8 mouse cellular contexts compared by ENCODE assay signal in the genomic region with DNA sequence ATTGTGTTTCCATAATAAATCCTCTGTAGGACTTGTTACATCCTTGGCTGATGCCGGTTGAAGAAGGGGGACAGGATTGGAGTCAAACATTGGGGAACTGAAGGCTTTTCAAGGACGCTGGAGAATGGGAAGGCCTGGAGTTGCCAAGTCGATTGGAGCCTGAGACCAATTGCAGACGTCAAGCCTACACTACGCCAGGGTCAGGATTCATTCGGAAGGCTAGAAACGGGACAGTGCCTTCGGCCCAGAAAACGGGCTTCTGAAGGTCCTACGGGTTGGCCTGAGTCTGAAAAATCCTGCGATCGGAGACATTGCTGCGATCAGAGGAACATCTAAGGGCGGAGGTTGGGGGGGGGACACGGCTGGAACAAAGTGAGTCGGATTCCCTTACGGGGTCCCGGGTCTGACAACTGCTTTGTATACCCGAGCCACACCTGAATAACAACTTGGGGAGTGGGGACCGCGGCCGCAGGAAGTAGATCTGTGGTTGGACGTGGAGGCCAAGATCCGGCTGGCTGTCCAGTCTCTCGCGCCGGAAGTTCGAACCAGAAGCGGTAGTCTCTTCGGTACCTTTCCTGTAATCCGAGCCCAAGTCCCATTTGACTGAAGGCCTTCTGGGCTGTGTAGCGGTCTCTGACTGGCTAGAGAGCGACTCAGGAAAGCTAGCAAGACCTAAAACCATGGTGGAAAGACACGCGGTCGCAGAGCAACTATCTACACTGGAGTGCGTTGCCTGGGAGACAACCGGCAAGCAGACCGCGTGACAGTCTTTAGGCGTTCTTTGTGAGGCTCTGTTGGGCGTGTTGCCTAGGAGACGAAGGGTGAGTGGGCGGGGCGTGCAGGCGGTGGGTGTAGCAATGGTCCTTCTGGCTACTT. TPM values are rescaled to one million over a fixed set of nuclear protein-coding genes. Genes with fewer than 3 reads are reported as not detected.
DNase-seq lines count a peak whose midpoint lies in the region; ATAC-seq lines count a peak whose summit lies in the region.

A gene (minus strand): TSS at position 693 of the 876 bp plus-strand sequence.
A gene (plus strand): TSS at position 835 of the 876 bp plus-strand sequence.

- peak; percentile 93 for DNase-seq in adrenal gland, postnatal 10 days
- peak; percentile 98 for DNase-seq in embryo, embryonic 9.5 days (ENCODE audit: extremely low spot score)
- DNase-seq in gastrocnemius, postnatal 4 days (ENCODE audit: low spot score in 2 of 2) = peak; percentile 61 to 86
- DNase-seq in left cerebral cortex, postnatal 25 days (ENCODE audit: low spot score in 2 of 2) = peak; percentile 96 to 99
- DNase-seq in mesoderm, embryonic 11.5 days (ENCODE audit: low read depth, low spot score) = peak; percentile 96
- peak; percentile 97 to 98 for DNase-seq in right cerebral cortex, postnatal 36 days (ENCODE audit: low spot score in 2 of 2)
- peak; percentile 84 to 94 for DNase-seq in urinary bladder, postnatal 4 days (ENCODE audit: low spot score in 2 of 2)

- peak within 1 kb of the TSS; percentile 48 for H3K4me3 ChIP-seq in intestine, embryonic 16.5 days (ENCODE audit: low read length)

- H3K27me3 ChIP-seq in intestine, embryonic 16.5 days (replicated peaks; ENCODE audit: control insufficient read depth, insufficient read depth, low read length) = no peaks in the 10 kb centered on the region

- H3K9ac ChIP-seq in intestine, embryonic 16.5 days (ENCODE audit: low read depth, low read length) = peak within 1 kb of the TSS; percentile 66

- intact Hi-C loops in left cerebral cortex, postnatal 25 days (cut with DNase I) = loop anchor here (1.0 kb wide), 1 partner anchor 19 kb away; no protein-coding TSS in a partner anchor

- no peaks in the 10 kb centered on the region; the same call in 1 of the 2 replicates for H3K36me3 ChIP-seq in intestine, embryonic 16.5 days (ENCODE audit: control insufficient read depth, insufficient read depth, low read length)

- H3K9me3 ChIP-seq in intestine, embryonic 16.5 days (ENCODE audit: control insufficient read depth, low read length) = no peaks in the 10 kb centered on the region

- peak within 1 kb of the TSS; percentile 84 for H3K4me2 ChIP-seq in intestine, embryonic 16.5 days (ENCODE audit: low read depth, low read length)

- peak; percentile 98 for ATAC-seq in intestine, embryonic 16.5 days

- 4% methylated on average over 46 of the region's 46 CpGs for WGBS in intestine, embryonic 16.5 days

- 0 out of 2 replicates have a peak, but pooled peaks cover 2% of the 10 kb centered on the region for H3K4me1 ChIP-seq in intestine, embryonic 16.5 days (ENCODE audit: control insufficient read depth, insufficient read depth, low read length)

- peak within 1 kb of the TSS; percentile 86 for H3K27ac ChIP-seq in intestine, embryonic 16.5 days (ENCODE audit: low read length)

RNA-seq across cellular contexts. Expression of the first gene that starts in this region (rescaled TPM):
- under 1 TPM; 0.55 to 0.63 TPM for total RNA-seq in adrenal gland, postnatal 10 days (2021)
- total RNA-seq in gastrocnemius, postnatal 4 days (2021) = under 1 TPM; 0.17 to 0.21 TPM
- polyA plus RNA-seq in intestine, embryonic 16.5 days (2015; fragmentation: Nextera tagmentation; extraction: Ambion mirVana) = 0.37 and 0.39 TPM in 2 replicates
- total RNA-seq in left cerebral cortex, postnatal 25 days (2021) = under 1 TPM; 0.25 to 0.39 TPM

RNA-seq across cellular contexts. Expression of the second gene that starts in this region (rescaled TPM):
- 1 to 10 TPM; 4.6 to 5.2 TPM for total RNA-seq in adrenal gland, postnatal 10 days (2021)
- total RNA-seq in gastrocnemius, postnatal 4 days (2021) = 1 to 10 TPM; 4.3 to 4.7 TPM
- polyA plus RNA-seq in intestine, embryonic 16.5 days (2015; fragmentation: Nextera tagmentation; extraction: Ambion mirVana) = 5.2 and 5.6 TPM in 2 replicates
- total RNA-seq in left cerebral cortex, postnatal 25 days (2021) = 10 to 100 TPM; 28.8 to 32.5 TPM

Comparison
In these comparisons a context has a peak if more than half of its experiments do, and no peak if none do; other contexts are left out.
1. Peak in every context shown above with its lines: DNase-seq, ATAC-seq, H3K4me3 ChIP-seq and H3K27ac ChIP-seq.
2. RNA of the second gene that starts in this region (total RNA-seq): 28.8 to 32.5 TPM in left cerebral cortex, postnatal 25 days; 4.6 to 5.2 TPM in adrenal gland, postnatal 10 days and 4.3 to 4.7 TPM in gastrocnemius, postnatal 4 days; every median in the first group is over 4 times any median in the second.